Mouse (Mus musculus) stomach, postnatal 0 days (tissue): ENCODE results near the gene Stxbp3. TPM values are rescaled to one million over a fixed set of nuclear protein-coding genes. Genes with fewer than 3 reads are reported as not detected.
"Not testable (repeated sequence)": the region's sequence is repeated elsewhere in the genome, so short reads cannot be mapped to it uniquely, and the experiment has no call there.

Experiments used
- ATAC-seq: fragments of 200-750 bp; cut with Nextera tagmentation; 2 replicates; pipeline ENCODE4 v1.8.0; 2017; ENCODE audit not compliant: low FRiP score, low TSS enrichment
- DNase-seq: peaks from one replicate; pipeline ENCODE4 v3.0.0-alpha.2; 2016; ENCODE audit warnings: low spot score
- H3K27ac ChIP-seq: fragments of 300-500 bp; sonication (generic); replicated peaks from 2 replicates; pipeline ENCODE4 v1.5.1; 2014; ENCODE audit warnings: mild to moderate bottlenecking, control low read depth
- H3K27me3 ChIP-seq: fragments of 300-500 bp; sonication (generic); 2 replicates; pipeline ENCODE4 v1.6.1; 2014; ENCODE audit warnings: low read length; ENCODE audit not compliant: control insufficient read depth, insufficient read depth
- H3K36me3 ChIP-seq: fragments of 300-500 bp; sonication (generic); 2 replicates; pipeline ENCODE4 v1.6.1; 2014; ENCODE audit warnings: low read length, mixed read lengths; ENCODE audit not compliant: control insufficient read depth, insufficient read depth
- H3K4me1 ChIP-seq: fragments of 300-500 bp; sonication (generic); replicated peaks from 2 replicates; pipeline ENCODE4 v1.6.1; 2014; ENCODE audit warnings: antibody characterized with exemption; ENCODE audit not compliant: control insufficient read depth, insufficient read depth
- H3K4me2 ChIP-seq: fragments of 300-500 bp; sonication (generic); replicated peaks from 2 replicates; pipeline ENCODE4 v1.6.1; 2014; ENCODE audit warnings: low read depth, mild to moderate bottlenecking, control low read depth, moderate library complexity
- H3K4me3 ChIP-seq: fragments of 300-500 bp; sonication (generic); 2 replicates; pipeline ENCODE4 v1.5.1; 2014; ENCODE audit warnings: low read depth, low read length, control low read depth
- H3K9ac ChIP-seq: fragments of 300-500 bp; sonication (generic); 2 replicates; pipeline ENCODE4 v1.6.1; 2014; ENCODE audit warnings: mild to moderate bottlenecking, low read length, control low read depth, mixed read lengths
- H3K9me3 ChIP-seq: fragments of 300-500 bp; sonication (generic); 2 replicates; pipeline ENCODE4 v1.6.1; 2016; ENCODE audit warnings: low read length; ENCODE audit not compliant: control insufficient read depth
- CTCF ChIP-seq: IDR thresholded peaks from 2 replicates; pipeline ENCODE4 v1.5.1; 2016; ENCODE audit warnings: antibody characterized with exemption, low read depth, mild to moderate bottlenecking, moderate library complexity
- EP300 ChIP-seq: optimal IDR thresholded peaks from 2 replicates; pipeline ENCODE3; 2016; ENCODE audit warnings: antibody characterized with exemption
- WGBS: fragments of 180-500 bp; shearing (Covaris S2); extraction: QIAGEN DNeasy Blood & Tissue Kit; methylation state at CpG from one replicate; pipeline ENCODE4 v1.1.7; 2014; 5-methylcytosine and 5-hydroxymethylcytosine counted together
- polyA plus RNA-seq: library from polyadenylated mRNA; unstranded; fragments of >200 nt; fragmentation: Nextera tagmentation; extraction: Ambion mirVana; gene quantifications from 2 replicates; pipeline ENCODE4 v1.2.1, GENCODE M21; 2015

Gene Stxbp3
- polyA plus RNA-seq, 1 experiment from 2014 or later, result 39.3 TPM

- ATAC-seq, result no peak
Measured at GRCm38 (mm10) chr3:108870631-108871030, 30.3 kb upstream of the Stxbp3 start.

DNA sequence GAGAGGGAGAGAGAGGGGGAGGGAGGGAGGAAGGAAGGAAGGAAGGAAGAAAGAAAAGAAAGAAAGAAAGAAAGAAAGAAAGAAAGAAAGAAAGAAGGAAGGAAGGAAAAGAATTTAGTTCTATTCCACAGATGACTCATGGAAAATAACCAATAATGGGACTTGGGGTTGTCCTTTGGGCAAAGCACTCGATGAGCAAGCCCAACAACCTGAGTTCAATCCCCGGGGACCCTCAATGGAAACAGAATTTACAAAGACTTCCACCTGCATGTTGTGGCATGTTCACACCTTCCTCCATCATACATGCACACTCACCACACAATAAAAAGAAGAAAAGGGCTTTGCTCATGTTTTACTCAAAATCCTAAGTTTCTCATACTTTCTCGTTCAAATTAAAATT, 27.1 kb upstream of the Stxbp3 start:
- no peak for DNase-seq
- H3K27ac ChIP-seq, result no peak overlapping the region
- no peak overlapping the region for H3K4me2 ChIP-seq
- ATAC-seq, result no peak
- H3K9ac ChIP-seq, result no peak overlapping the region
- no peaks in the 10 kb centered on the region for H3K9me3 ChIP-seq
- no peak for TF ChIP-seq CTCF
- no peak for TF ChIP-seq EP300
- no peak overlapping the region for H3K4me3 ChIP-seq
- no peaks in the 10 kb centered on the region for H3K27me3 ChIP-seq
- WGBS, result 82% methylated on average over 3 of the region's 3 CpGs
- H3K36me3 ChIP-seq, result no peaks in the 10 kb centered on the region
- no peaks in the 10 kb centered on the region for H3K4me1 ChIP-seq

More at GRCm38 (mm10) chr3:108870631-108871030, 30.3 kb upstream of the Stxbp3 start:
- WGBS, result 85% methylated on average over 6 of the region's 6 CpGs
- no peak overlapping the region for H3K9ac ChIP-seq
- no peak overlapping the region for H3K4me2 ChIP-seq
- TF ChIP-seq EP300, result no peak
- no peak for TF ChIP-seq CTCF
- H3K36me3 ChIP-seq, result no peaks in the 10 kb centered on the region
- no peak overlapping the region for H3K4me3 ChIP-seq
- no peak for DNase-seq
- no peaks in the 10 kb centered on the region for H3K9me3 ChIP-seq
- no peak overlapping the region for H3K27ac ChIP-seq
- no peaks in the 10 kb centered on the region for H3K27me3 ChIP-seq
- no peaks in the 10 kb centered on the region for H3K4me1 ChIP-seq

DNA sequence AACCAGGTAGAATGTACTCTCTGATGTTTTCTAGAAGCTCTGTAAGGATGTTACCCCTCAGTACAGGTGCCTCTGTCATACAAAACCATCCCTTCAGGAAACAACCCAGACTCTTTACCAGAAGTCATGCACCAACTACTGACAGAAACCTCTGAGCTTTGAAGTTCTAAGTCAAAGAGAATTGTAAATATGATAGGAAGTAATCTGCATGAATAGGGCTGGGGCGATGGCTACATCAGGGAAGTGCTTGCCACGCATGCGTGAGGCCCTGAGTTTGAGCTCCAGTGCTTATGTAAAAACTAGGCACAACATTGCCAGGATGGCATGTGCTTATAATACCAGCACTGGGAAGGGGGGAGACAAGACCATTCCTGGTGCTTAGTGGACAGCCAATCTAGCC, 25.4 kb upstream of the Stxbp3 start:
- ATAC-seq (no peak), DNase-seq (no peak)
- H3K9ac ChIP-seq, result no peak overlapping the region
- no peaks in the 10 kb centered on the region for H3K27me3 ChIP-seq
- H3K9me3 ChIP-seq, result no peaks in the 10 kb centered on the region
- H3K36me3 ChIP-seq, result no peaks in the 10 kb centered on the region
- H3K4me2 ChIP-seq, result no peak overlapping the region
- TF ChIP-seq EP300 (no peak), CTCF (no peak)
- no peaks in the 10 kb centered on the region for H3K4me1 ChIP-seq
- H3K27ac ChIP-seq, result no peak overlapping the region
- H3K4me3 ChIP-seq, result no peak overlapping the region
- 85% methylated on average over 3 of the region's 3 CpGs for WGBS

DNA sequence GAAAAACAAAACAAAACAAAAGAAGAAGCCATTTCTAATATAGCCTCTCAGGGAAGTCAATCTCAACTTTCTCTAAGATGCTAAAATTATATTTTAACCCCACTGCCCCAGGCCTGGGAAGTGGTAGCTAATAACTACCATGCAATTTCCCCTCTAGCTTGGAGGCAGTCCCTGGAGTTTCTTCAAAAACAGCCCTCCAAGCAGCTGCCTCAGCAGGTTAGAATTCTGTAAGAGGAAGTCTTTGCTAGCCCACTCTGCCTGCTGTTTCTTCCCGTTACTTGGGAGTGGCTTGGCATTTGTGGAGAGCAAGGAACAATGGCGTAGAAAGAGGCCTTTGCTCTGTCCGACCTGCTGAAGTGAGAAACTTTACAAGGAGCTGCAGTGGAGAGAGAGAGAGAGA, 24.8 kb upstream of the Stxbp3 start:
- Histone ChIP-seq H3K9me3 (no peaks in the 10 kb centered on the region), H3K9ac (no peak overlapping the region), H3K4me3 (no peak overlapping the region), H3K27ac (no peak overlapping the region), H3K27me3 (no peaks in the 10 kb centered on the region), H3K36me3 (no peaks in the 10 kb centered on the region), H3K4me2 (no peak overlapping the region), H3K4me1 (no peaks in the 10 kb centered on the region)
- WGBS, result 33% methylated on average over 3 of the region's 3 CpGs
- no peak for DNase-seq
- TF ChIP-seq CTCF (no peak), EP300 (no peak)
- no peak for ATAC-seq

- Histone ChIP-seq H3K4me2 (no peak overlapping the region), H3K9ac (no peak overlapping the region), H3K4me1 (no peaks in the 10 kb centered on the region), H3K27ac (no peak overlapping the region), H3K36me3 (no peaks in the 10 kb centered on the region), H3K4me3 (no peak overlapping the region), H3K9me3 (no peaks in the 10 kb centered on the region), H3K27me3 (no peaks in the 10 kb centered on the region)
- DNase-seq, result no peak
- 39% methylated on average over 10 of the region's 10 CpGs for WGBS
- no peak for TF ChIP-seq EP300
- no peak for ATAC-seq
Measured at GRCm38 (mm10) chr3:108863091-108863490, 22.8 kb upstream of the Stxbp3 start.

DNA sequence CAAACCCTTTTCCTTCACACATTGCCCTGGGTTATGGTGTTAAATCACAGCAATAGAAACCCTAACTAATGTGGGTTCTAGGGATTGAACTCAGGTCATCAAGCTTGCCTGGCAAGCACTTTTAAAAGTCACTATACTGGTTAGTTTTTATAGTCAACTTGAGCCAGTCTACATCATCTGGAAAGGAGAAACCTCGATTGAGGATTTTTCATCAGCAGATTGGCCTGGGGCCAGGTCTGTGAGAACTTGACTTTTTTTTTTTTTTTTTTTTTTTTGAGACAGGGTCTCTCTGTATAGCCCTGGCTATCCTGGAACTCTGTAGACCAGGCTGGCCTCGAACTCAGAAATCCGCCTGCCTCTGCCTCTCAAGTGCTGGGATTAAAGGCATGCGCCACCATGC, 22.0 kb upstream of the Stxbp3 start:
- WGBS, result 82% methylated on average over 4 of the region's 4 CpGs
- not testable (repeated sequence) for ATAC-seq

More for the DNA sequence above, 22.0 kb upstream of the Stxbp3 start:
- not testable (repeated sequence) for H3K4me2 ChIP-seq, H3K4me3 ChIP-seq, H3K9ac ChIP-seq, H3K4me1 ChIP-seq, H3K27me3 ChIP-seq, H3K27ac ChIP-seq, H3K36me3 ChIP-seq, DNase-seq, H3K9me3 ChIP-seq
